Mouse (Mus musculus) G1E (cell line): ENCODE results near the gene Col25a1.

ENCODE experiments used
- CTCF ChIP-seq: IDR thresholded peaks from 2 replicates; pipeline ENCODE4 v1.5.1; 2012; ENCODE audit warnings: low read depth, low read length, inconsistent platforms, mixed read lengths
- GATA1 ChIP-seq: IDR thresholded peaks from 2 replicates; pipeline ENCODE4 v1.6.1; 2012; ENCODE audit warnings: borderline replicate concordance, low read length, inconsistent platforms, mixed read lengths
- TAL1 ChIP-seq: conservative IDR thresholded peaks from 2 replicates; pipeline ENCODE4 v1.6.1; 2012; ENCODE audit warnings: low read depth, low read length, inconsistent platforms, mixed read lengths

DNA sequence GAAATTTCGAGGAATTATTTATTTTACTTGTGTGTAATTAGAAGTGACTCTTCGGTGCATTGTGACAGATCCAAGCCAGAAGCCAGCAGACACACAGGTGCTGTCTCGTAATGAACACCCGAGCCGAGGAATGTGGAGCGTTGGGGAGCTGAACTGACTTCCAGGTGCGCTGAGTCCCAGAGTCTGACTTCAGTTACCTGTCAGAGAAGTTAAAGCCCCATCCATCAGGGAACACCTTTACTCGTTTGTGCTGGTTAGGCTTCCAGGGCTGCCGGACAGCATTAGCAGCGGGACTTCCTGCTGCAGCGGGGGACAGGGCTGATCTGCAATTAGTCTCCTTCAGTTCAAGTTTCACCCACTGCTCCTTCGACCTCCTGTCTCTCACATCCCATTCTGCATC lies 172.3 kb downstream of the Col25a1 start:
- TF ChIP-seq CTCF (no peak), TAL1 (no peak), GATA1 (no peak)
